Mouse (Mus musculus) spleen, adult 2 months (tissue): Measurements from ENCODE around the gene Loxl4.

ENCODE experiments used
- CTCF ChIP-seq: fragments of 200-500 bp; IDR thresholded peaks from 2 replicates; pipeline ENCODE4 v1.5.1; 2011; ENCODE audit warnings: mild to moderate bottlenecking, inconsistent platforms; ENCODE audit not compliant: insufficient read depth, insufficient read length, insufficient replicate concordance; ENCODE audit errors: extremely low read depth
- POLR2A ChIP-seq: fragments of 200-500 bp; IDR thresholded peaks from 2 replicates; pipeline ENCODE4 v1.6.1; 2011; ENCODE audit warnings: low read depth, low read length, inconsistent platforms

DNA sequence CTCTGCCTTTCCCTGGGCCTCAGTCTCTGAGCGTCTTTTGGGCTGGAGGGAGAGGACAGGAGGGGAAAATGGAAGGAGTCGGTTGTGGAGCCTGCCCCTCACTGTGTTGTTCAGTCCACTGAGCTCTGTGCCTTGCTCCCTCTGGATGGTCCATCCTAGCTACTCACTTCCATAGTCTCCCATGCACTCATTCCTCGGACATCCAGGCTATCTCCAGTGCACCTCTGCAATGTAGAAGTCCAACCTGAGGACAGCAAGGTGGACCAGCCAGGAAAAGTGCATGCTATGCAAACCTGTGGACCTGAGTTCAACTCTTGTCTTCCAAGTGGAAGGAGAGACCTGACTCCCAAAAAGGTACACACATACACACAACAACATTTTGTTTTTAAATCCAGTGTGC lies 12.0 kb downstream of the Loxl4 start:
- TF ChIP-seq CTCF, result no peak
- no peak for TF ChIP-seq POLR2A
